Mouse (Mus musculus) olfactory bulb, adult 2 months (tissue): ENCODE results near the gene Tlr4.

Source experiments
- CTCF ChIP-seq: fragments of 200-500 bp; IDR thresholded peaks from 2 replicates; pipeline ENCODE4 v1.5.1; 2012; ENCODE audit warnings: low read depth, mild to moderate bottlenecking, low read length, moderate library complexity; ENCODE audit not compliant: insufficient read depth
- POLR2A ChIP-seq: fragments of 200-500 bp; IDR thresholded peaks from 2 replicates; pipeline ENCODE4 v1.6.1; 2012; ENCODE audit warnings: mild to moderate bottlenecking, low read depth, low read length, moderate library complexity; ENCODE audit not compliant: insufficient read depth

DNA sequence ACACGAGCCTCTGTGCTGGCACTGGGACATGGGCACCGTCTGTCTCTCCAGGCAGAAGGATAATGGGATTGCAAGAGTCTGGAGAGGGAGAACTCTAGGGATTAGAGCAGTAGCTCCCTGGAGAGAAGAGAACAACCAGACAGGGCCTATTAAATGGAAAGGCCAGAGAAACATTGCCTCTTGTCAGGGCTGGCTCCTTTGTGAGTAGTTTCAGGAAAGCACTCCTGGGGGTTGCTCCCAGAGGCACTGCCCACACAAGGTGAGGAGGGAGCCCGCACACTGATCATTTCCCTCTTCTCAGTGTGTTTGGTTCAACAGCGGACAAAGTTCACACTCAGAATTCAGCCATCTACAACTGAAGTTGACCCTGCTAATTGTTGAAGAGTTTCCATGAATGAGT lies 98.7 kb downstream of the Tlr4 start:
- TF ChIP-seq CTCF (no peak), POLR2A (no peak)
